Mouse (Mus musculus): ENCODE measurements around the gene Gnao1.

Gnao1 gene

GRCm38 (mm10) chr8:93809686-93810027, at the start of gene Gnao1:
Gnao1 (plus strand) TSS chr8:93809966.
- DNase-seq, result peak in 1 of 2 experiments; percentile 1

- DNase-seq, result no peak
Measured at GRCm38 (mm10) chr8:93777605-93778004, 32.2 kb upstream of the Gnao1 start.

DNA sequence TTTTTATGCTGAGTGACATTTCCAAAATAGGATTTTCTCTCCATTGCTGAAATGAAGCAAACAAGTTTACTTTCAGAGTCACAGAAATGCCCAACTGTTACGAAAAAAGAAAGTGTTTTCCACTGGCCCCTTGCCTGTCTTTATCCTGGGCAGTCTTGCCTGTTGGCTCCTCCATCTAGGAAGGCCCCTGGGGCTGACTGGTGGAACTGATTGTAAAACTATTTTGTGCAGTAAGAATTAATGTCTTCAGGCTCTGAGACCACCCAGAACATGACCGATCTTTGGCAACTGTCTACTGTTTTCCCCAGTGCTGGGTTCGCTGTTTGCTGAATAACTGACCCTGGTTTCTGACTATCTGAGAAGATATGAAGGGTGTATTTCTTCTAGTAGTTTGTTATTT, 540 bp upstream of the Gnao1 start:
- no peak for DNase-seq

DNA sequence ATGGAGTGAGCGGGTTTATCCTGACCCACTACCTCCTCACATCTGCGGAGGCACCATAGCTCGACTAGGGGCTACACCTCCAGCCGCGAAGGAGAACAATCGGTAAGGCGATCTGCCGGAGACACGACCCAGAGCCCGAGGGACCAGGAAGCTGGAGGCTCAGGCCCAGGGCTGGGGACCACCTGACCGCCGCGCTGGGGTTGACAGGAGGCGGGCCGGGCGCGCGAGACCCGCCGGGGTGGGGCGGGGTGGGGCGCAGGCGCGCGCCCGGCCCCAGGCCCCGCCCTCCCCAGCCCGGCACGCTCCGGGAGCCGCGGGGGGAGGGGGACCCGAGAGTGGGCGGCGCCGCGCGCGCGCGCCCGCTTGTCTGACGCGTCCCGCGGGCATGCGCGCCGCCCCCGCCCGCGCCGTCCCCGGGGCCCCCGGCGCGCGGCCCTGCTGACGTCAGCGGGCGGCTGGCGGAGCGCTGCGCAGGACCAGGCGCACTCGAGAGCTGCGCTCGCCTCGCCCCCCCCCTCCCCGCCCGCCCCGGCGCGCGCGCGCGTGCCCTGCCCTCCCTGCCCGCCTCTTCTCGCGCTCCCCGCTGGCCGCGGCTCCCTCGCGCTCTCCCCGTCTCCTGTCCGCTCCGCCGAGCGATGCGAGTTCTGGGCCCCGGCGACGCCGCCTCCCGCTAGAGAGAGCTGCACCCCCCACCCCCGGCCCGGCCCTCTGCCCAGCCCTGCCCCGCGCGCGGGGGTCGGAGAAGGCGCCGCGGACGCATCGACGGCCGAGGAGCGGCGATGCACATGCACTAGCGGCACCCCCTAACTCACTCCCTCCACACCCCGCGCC, 477 bp downstream of the Gnao1 start:
- DNase-seq, result peak; percentile 75 to 89

GRCm38 (mm10) chr8:93810859-93811602, 1.3 kb downstream of the Gnao1 start:
- peak in 1 of 2 experiments; percentile 1 for DNase-seq

DNA sequence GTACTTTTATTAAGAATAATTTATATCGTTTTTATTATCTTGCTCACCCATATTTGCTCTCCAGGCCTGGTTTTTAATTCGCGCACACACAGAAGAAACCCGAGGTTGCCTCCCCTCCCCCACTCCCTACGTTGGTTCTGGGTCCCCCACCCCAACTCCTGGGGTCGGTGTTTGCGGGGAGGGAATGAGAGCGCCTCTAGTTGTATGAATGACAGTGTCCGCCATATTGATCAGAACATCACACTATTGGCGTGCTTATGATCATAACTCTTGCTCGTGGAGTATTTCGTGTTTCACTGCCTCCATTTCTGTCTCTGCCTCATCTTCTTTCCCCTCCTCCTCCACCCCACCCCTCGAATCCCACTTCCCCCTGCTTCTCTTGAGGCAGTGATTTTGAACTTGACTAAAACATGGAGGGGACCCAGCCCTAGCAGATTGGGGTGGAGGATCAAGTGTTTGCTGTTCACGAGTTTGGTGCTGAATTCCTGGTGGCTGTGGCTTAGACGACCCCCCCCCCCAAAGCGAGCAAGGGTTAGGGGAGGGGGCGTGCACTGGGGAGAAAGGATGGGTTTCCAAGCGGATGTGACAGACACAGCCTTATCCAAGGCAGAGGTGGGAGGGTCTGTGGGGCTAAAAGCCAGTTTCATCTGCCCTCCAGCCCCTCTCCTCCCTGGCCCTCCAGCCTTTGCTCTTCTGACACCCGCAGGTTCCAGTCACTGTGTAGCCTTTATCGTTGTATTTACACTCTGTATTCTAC, 2.1 kb downstream of the Gnao1 start:
- DNase-seq, result no peak

GRCm38 (mm10) chr8:93812566-93813404, 3.0 kb downstream of the Gnao1 start:
- DNase-seq, result peak in 1 of 2 experiments; percentile 1

- peak; percentile 81 to 89 for DNase-seq
Measured at GRCm38 (mm10) chr8:93813405-93813761, 3.6 kb downstream of the Gnao1 start.

DNA sequence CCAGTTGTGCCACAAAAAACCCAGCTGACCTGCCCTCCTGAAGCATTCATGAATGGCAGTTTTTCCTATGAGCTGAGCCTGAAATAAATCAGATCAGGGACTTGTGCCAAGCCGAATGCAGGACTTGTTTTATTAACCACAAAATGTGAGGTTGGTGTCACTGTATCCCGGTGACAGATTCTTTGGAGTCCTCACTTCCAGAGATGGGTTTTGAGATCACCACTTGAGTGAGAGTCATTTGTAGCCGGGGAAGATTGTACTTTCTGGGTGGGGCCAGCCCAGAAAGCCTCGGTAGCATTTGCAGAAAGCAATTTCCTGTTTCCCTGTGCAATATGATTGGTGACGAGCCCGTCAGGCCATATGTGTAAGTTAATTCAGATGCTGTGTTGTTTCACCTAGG, 4.5 kb downstream of the Gnao1 start:
- DNase-seq, result no peak

DNA sequence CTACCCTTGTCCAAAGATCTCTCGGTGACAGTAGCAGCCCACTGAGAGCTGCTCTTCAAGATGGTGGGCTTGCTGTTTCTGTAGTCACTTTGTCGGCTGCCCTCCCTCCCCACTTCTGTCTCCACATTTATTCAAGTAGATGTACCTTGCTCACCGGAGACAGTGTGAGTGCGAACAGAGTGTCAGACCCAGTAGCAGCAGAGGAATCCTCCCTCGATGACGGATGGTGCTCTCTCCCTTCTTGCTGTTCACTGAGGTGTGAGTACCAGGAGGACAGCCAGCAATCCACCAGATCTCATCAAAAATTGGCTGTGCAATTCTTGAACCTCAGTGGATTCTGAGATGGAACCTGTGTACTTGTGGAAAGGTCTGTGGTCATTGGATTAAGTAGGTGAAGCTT, 6.5 kb downstream of the Gnao1 start:
- DNase-seq, result no peak

DNA sequence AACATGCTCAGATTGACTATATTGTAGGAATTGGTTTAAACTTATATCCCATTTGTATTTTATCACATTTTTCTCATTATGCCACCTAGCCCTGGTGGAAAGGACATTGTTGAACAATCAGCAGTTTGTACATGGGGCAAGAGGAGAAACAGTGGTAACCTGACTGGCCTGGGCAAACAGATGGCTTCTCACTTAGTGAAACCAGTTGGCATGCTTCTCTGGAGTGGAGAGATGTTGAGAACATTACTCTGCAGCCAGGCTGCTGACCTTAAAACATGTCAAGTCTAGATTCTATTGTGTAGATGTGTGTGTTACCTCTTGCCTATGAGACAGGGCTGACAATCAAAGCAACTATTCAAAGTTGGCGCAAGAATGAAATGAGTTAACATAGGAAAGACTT, 7.6 kb downstream of the Gnao1 start:
- DNase-seq, result no peak

DNA sequence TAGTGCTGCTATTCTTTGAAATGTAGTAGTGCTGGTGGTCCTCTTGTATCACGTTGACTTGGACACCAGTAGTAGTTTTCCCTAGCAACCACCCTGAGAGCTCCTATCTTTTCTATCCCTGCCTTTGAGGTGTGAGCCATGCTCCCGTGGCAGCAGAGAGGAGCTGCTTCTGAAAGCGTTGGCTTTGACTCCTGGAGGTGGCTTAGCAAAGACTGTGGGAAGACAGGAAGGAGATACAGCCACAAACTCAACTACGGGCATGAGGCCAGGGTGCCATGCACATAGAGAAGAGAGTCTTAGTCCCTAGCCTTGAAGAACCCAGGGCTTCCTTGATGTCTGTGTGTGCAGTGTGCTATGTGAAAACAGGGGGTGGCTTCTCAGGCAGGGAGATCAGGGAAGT, 10.2 kb downstream of the Gnao1 start:
- DNase-seq, result no peak

DNA sequence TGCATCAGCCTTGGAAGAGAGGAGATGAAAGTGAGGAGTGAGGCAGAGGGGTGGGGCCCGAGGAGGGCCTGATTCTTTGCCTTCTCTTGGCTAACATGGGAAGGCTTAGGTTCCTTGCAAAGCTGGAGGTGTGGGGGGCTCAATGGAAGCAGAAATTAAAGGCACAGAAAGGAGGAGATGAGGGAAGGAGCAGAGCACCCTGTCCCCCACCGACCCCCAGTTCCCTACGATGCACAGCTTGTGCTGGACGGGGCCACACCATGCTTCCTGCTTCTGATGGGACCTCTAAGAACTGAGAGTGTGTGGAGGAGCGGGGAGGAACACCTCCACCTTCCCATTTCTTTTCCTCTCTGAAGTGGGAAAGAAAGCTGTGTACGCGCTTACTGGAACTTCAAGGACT, 11.6 kb downstream of the Gnao1 start:
- no peak for DNase-seq

DNA sequence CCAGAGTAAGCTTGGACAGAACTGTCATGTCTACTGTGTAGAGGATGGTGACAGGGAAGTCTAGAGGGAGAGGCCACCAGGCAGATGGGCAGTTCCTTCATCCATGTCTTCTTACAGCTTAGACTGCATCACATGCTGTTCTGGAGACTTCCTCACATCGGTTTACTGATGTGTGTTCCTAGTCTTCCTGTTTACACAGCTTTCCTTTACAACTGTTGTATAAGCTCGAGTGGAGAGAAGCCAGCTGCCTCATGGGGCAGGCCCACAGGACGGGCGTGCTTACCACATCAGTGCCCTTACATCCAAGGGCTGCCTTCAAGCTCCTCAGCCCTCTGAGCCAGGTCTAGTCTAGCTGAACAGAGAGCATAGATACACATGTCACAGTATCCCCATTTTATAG, 15.6 kb downstream of the Gnao1 start:
- DNase-seq, result no peak

DNA sequence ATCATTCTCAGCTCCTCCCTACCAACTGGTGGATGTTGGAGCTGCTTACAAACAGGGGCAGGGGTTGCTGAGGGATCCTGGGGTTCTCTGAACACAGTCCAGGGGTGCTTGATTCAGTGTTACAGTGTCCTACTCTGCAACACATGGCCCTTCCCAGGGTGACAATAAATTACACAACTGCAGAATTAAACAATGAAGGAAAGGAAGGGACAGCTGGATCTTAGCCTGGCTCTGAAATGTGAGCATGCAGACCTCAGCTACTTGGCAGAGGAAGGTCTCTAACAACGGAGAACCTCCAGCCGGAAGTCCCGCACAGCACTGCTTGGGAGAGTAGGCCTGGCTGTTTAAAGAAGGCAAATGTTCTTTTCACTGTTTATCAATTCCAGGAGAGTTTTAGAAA, 20.9 kb downstream of the Gnao1 start:
- peak; percentile 13 to 29 for DNase-seq

DNA sequence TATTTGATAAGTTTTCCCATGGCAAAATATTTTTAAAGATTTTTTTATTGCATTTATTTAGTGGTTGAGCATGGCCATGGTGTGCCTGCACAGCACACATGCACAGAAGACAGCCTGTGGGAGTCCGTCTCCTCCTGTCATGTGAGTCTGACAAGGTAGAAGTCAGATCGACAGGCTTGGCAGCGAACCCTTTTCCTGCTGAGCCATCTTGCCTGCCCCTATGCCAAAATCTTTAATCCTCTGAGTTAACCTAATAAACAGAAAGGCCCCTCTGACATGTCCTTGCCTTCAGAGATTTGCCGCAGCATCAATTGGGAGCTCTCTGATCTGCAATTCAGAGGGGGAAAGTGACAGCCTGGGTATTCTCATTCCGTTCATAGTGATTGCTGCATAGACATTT, 26.0 kb downstream of the Gnao1 start:
- DNase-seq, result no peak

GRCm38 (mm10) chr8:93839113-93839512, 29.3 kb downstream of the Gnao1 start:
- DNase-seq, result no peak

- no peak for DNase-seq
Measured at GRCm38 (mm10) chr8:93840486-93840885, 30.7 kb downstream of the Gnao1 start.

GRCm38 (mm10) chr8:93840956-93841752, 31.4 kb downstream of the Gnao1 start:
- peak; percentile 19 to 29 for DNase-seq

GRCm38 (mm10) chr8:93842574-93842973, 32.8 kb downstream of the Gnao1 start:
- no peak for DNase-seq

DNA sequence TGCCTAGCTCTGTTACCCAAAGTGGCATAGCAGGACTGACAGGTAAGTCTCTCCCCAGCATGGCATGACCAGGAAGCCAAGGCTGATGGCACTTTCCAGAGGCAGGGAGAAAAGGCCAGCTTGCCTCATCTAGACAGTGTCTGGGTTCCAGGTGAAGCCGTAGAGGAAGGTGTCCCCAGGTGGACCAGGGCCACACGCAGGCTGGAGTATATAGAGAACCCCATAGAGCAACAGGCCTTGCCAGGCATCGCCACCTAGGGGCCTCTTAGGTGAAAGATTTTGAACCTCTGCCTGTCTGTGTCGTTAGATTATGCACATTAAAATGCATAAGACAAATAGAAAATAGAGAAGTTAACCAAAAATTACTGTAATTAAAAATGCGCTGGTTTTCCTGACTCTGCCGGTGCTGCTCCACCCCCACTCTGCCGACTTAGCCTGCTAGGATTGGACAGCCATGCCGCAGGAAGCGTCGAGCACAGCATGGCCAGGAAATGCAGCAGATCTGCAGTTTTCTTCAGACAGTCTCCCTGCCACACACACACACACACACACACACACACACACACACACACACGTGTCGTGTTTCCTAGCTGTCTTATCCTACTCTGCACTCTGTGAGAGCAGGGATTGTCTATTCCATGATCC, 34.2 kb downstream of the Gnao1 start:
- peak in 1 of 2 experiments; percentile 34 for DNase-seq

Data from kidney, postnatal 36 days (tissue).